ENCODE assay signal across 10 mouse cellular contexts in the genomic region with DNA sequence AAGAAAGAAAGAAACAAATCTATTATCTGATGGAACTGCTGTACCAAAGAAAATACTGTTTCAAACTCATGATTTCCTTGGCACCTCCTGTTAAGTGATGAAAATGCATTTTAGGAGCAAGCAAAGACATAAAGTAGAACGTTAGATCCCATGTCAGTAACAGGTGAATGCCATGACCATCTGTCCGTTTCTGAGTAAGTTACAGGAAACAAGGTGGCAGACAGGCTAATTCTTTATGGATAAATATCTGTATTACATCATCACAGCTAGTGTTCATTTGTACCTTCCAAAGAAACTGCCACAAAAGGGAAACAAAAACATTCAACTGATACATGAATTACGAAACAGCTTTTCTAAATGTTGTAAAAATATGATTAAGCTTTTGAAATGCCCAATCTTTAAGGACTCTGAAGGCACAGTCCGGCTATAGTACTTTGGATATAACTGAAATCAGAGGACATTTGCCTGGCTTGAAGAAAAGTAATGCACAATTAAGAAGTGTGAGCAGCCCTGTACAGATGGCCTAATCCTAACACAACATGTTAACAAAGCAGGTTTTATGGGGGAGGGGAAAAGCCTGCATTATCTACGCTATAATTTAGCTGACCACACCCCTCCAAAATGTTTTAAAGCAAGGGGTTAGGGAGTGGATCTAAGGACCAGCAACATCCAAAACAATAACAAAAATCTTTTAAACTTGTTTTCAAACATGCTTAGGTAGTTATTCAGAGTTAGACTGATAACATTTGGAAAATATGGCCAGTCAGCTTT. TPM values are rescaled to one million over a fixed set of nuclear protein-coding genes. Genes with fewer than 3 reads are reported as not detected.
A peak's percentile ranks its signal among the peaks of the same experiment; 100 is the strongest.
DNase-seq lines count a peak whose midpoint lies in the region; ATAC-seq and TF ChIP-seq lines count a peak whose summit lies in the region.
"Had no signal": no experiment of that assay in that cellular context is flagged by ENCODE, and none has a peak within 500 bp of the region (broad histone marks: within the 10 kb centered on the region; RNA-seq: fewer than 3 reads in every experiment).

No protein-coding gene starts in this region.

- peaks cover 13% of the 10 kb centered on the region; the same call in 1 of the 2 replicates for H3K79me2 ChIP-seq in liver, adult 2 months (ENCODE audit: control insufficient read depth, insufficient read depth, low read length)

- ATAC-seq in embryonic facial prominence, embryonic 11.5 days (replicated peaks; ENCODE audit: insufficient number of reproducible peaks, low FRiP score, low TSS enrichment, low read depth): no peak
- no peak for ATAC-seq in hindbrain, postnatal 0 days
- ATAC-seq in neural tube, embryonic 14.5 days (ENCODE audit: low read depth): no peak

- TF ChIP-seq CTCF in liver, adult 2 months (IDR thresholded peaks at IDR 0.05; ENCODE audit: low read depth, low read length): no peak
- no peak for TF ChIP-seq CTCF in hindbrain, postnatal 0 days (IDR thresholded peaks at IDR 0.05; ENCODE audit: low read depth)
- TF ChIP-seq CTCF in thymus, adult 2 months (IDR thresholded peaks at IDR 0.05; ENCODE audit: borderline replicate concordance, control insufficient read depth, extremely low read depth, insufficient read depth, low read length, poor library complexity): no peak

- no peak overlapping the region for H3K4me2 ChIP-seq in embryonic facial prominence, embryonic 11.5 days (ENCODE audit: low read depth, low read length)
- H3K4me2 ChIP-seq in hindbrain, postnatal 0 days (ENCODE audit: low read depth, low read length): peak overlapping the region; percentile 92
- peak overlapping the region; percentile 21; the same call in 1 of the 2 replicates for H3K4me2 ChIP-seq in neural tube, embryonic 14.5 days (ENCODE audit: low read depth, low read length)

- no peaks in the 10 kb centered on the region for H3K27me3 ChIP-seq in liver, adult 2 months (ENCODE audit: control insufficient read depth, insufficient read depth, low read length)
- H3K27me3 ChIP-seq in embryonic facial prominence, embryonic 11.5 days (ENCODE audit: control insufficient read depth, insufficient read depth, low read length): no peaks in the 10 kb centered on the region
- no peaks in the 10 kb centered on the region for H3K27me3 ChIP-seq in hindbrain, postnatal 0 days (ENCODE audit: insufficient read depth, low read length)
- H3K27me3 ChIP-seq in neural tube, embryonic 14.5 days (ENCODE audit: control insufficient read depth, insufficient read depth, low read length): no peaks in the 10 kb centered on the region
- H3K27me3 ChIP-seq in thymus, adult 2 months (ENCODE audit: control insufficient read depth, insufficient read depth, low read length): no peaks in the 10 kb centered on the region

- H3K27ac ChIP-seq in liver, adult 2 months (replicated peaks; ENCODE audit: insufficient read depth, low read depth, low read length): no peak overlapping the region
- H3K27ac ChIP-seq in embryonic facial prominence, embryonic 11.5 days (replicated peaks; ENCODE audit: low read depth, low read length): no peak overlapping the region
- no peak overlapping the region for H3K27ac ChIP-seq in hindbrain, postnatal 0 days
- H3K27ac ChIP-seq in neural tube, embryonic 14.5 days (ENCODE audit: low read depth, low read length): no peak overlapping the region
- H3K27ac ChIP-seq in thymus, adult 2 months (ENCODE audit: control insufficient read depth, insufficient read depth, low read length): no peak overlapping the region

- no peaks in the 10 kb centered on the region for H3K36me3 ChIP-seq in liver, adult 2 months (ENCODE audit: control insufficient read depth, insufficient read depth, low read length)
- H3K36me3 ChIP-seq in embryonic facial prominence, embryonic 11.5 days (replicated peaks; ENCODE audit: control insufficient read depth, insufficient read depth, low read depth, low read length): no peaks in the 10 kb centered on the region
- no peaks in the 10 kb centered on the region for H3K36me3 ChIP-seq in hindbrain, postnatal 0 days (ENCODE audit: insufficient read depth, low read length)
- no peaks in the 10 kb centered on the region for H3K36me3 ChIP-seq in neural tube, embryonic 14.5 days (ENCODE audit: control insufficient read depth, insufficient read depth, low read length)
- H3K36me3 ChIP-seq in thymus, adult 2 months (ENCODE audit: control insufficient read depth, insufficient read depth, low read length): no peaks in the 10 kb centered on the region

- no peak overlapping the region for H3K9ac ChIP-seq in liver, adult 2 months (ENCODE audit: low read depth, low read length)
- no peak overlapping the region for H3K9ac ChIP-seq in embryonic facial prominence, embryonic 11.5 days (replicated peaks; ENCODE audit: low read length)
- no peak overlapping the region for H3K9ac ChIP-seq in hindbrain, postnatal 0 days (replicated peaks; ENCODE audit: low read length)
- no peak overlapping the region for H3K9ac ChIP-seq in neural tube, embryonic 14.5 days (replicated peaks; ENCODE audit: low read depth, low read length)

- H3K4me3 ChIP-seq in liver, adult 2 months (ENCODE audit: insufficient read depth, low read depth, low read length): no peak overlapping the region
- no peak overlapping the region for H3K4me3 ChIP-seq in embryonic facial prominence, embryonic 11.5 days (ENCODE audit: low read depth, low read length)
- peak overlapping the region; percentile 62; the same call in 1 of the 2 replicates for H3K4me3 ChIP-seq in hindbrain, postnatal 0 days (ENCODE audit: low read length)
- no peak overlapping the region for H3K4me3 ChIP-seq in neural tube, embryonic 14.5 days (ENCODE audit: low read depth, low read length)
- H3K4me3 ChIP-seq in thymus, adult 2 months (ENCODE audit: control insufficient read depth, insufficient read depth, low read length): no peak overlapping the region

- no peaks in the 10 kb centered on the region for H3K9me3 ChIP-seq in embryonic facial prominence, embryonic 11.5 days (replicated peaks; ENCODE audit: control insufficient read depth, low read length)
- no peaks in the 10 kb centered on the region for H3K9me3 ChIP-seq in hindbrain, postnatal 0 days (ENCODE audit: low read length)
- H3K9me3 ChIP-seq in neural tube, embryonic 14.5 days (ENCODE audit: control insufficient read depth, low read length): no peaks in the 10 kb centered on the region

- 33% methylated on average over 5 of the region's 5 CpGs for WGBS in liver, adult 2 months
- WGBS in embryonic facial prominence, embryonic 11.5 days: 62% methylated on average over 5 of the region's 5 CpGs
- 45% methylated on average over 5 of the region's 5 CpGs for WGBS in hindbrain, postnatal 0 days
- WGBS in neural tube, embryonic 14.5 days: 54% methylated on average over 5 of the region's 5 CpGs
- WGBS in thymus, adult 2 months: 85% methylated on average over 5 of the region's 5 CpGs

- H3K4me1 ChIP-seq in liver, adult 2 months (ENCODE audit: control insufficient read depth, insufficient read depth, low read length): peaks cover 8% of the 10 kb centered on the region; the same call in 1 of the 2 replicates
- H3K4me1 ChIP-seq in embryonic facial prominence, embryonic 11.5 days (ENCODE audit: control insufficient read depth, insufficient read depth, low read length): no peaks in the 10 kb centered on the region
- H3K4me1 ChIP-seq in hindbrain, postnatal 0 days (ENCODE audit: insufficient read depth, low read length): peaks cover 6% of the 10 kb centered on the region
- peaks cover 2% of the 10 kb centered on the region; the same call in 1 of the 2 replicates for H3K4me1 ChIP-seq in neural tube, embryonic 14.5 days (ENCODE audit: control insufficient read depth, insufficient read depth, low read length)
- peaks cover 4% of the 10 kb centered on the region; the same call in 1 of the 2 replicates for H3K4me1 ChIP-seq in thymus, adult 2 months (replicated peaks; ENCODE audit: control insufficient read depth, insufficient read depth, low read length)

- DNase-seq in liver, adult 2 months (ENCODE audit: extremely low read depth, low read depth, low spot score): peak; percentile 55
- no peak for DNase-seq in liver
- peak; percentile 21 for DNase-seq in embryonic facial prominence, embryonic 11.5 days (ENCODE audit: low spot score)
- DNase-seq in hindbrain, postnatal 0 days (ENCODE audit: low spot score): peak; percentile 59
- DNase-seq in adrenal gland, adult 8-10 months: no peak
- no peak for DNase-seq in thymus, adult 2 months
- no peak for DNase-seq in adrenal gland, postnatal 4 days (ENCODE audit: low spot score in 2 of 2)
- DNase-seq: kidney, postnatal 25 days; lung, postnatal 10 days had no signal

- TF ChIP-seq POLR2A in liver, adult 2 months (IDR thresholded peaks at IDR 0.05; ENCODE audit: extremely low read depth, insufficient read depth, low read length): no peak
- no peak for TF ChIP-seq POLR2A in thymus, adult 2 months (IDR thresholded peaks at IDR 0.05; ENCODE audit: control insufficient read depth, extremely low read depth, insufficient read depth, low read length, poor library complexity)

RNA-seq across cellular contexts. Expression of a gene that starts 2.2 kb away (rescaled TPM):
- total RNA-seq in liver, adult 2 months (2014; rRNA removed): 6.0 and 7.3 TPM in 2 replicates
- polyA plus RNA-seq in liver, adult 2 months (2012; rRNA removed): 2.0 and 2.2 TPM in 2 replicates
- polyA plus RNA-seq in embryonic facial prominence, embryonic 11.5 days (2014; fragmentation: Nextera tagmentation; extraction: Ambion mirVana): 17.1 and 18.8 TPM in 2 replicates
- 12.2 and 14.1 TPM in 2 replicates for total RNA-seq in hindbrain, postnatal 0 days (2014; rRNA removed)
- polyA plus RNA-seq in hindbrain, postnatal 0 days (2015; fragmentation: Nextera tagmentation; extraction: Ambion mirVana): 4.1 and 4.3 TPM in 2 replicates
- 10.4 and 12.4 TPM in 2 replicates for polyA plus RNA-seq in neural tube, embryonic 14.5 days (2014; fragmentation: Nextera tagmentation; extraction: Ambion mirVana)
- total RNA-seq in adrenal gland, adult 8-10 months (2022): 10 to 100 TPM; 19.0 to 26.5 (median 25.6) TPM
- polyA plus RNA-seq in thymus, adult 2 months (2012; rRNA removed): 7.2 and 8.2 TPM in 2 replicates
- 10 to 100 TPM; 25.5 to 28.1 TPM for total RNA-seq in adrenal gland, postnatal 4 days (2021)

RNA-seq across cellular contexts. Expression of a gene that starts 35.3 kb away (rescaled TPM):
- 0.37 and 0.60 TPM in 2 replicates for total RNA-seq in liver, adult 2 months (2014; rRNA removed)
- polyA plus RNA-seq in liver, adult 2 months (2012; rRNA removed): 0.05 TPM in 1 of 2 replicates, not detected in the other
- polyA plus RNA-seq in embryonic facial prominence, embryonic 11.5 days (2014; fragmentation: Nextera tagmentation; extraction: Ambion mirVana): 1.5 TPM in 2 replicates
- total RNA-seq in hindbrain, postnatal 0 days (2014; rRNA removed): 2.2 and 3.8 TPM in 2 replicates
- polyA plus RNA-seq in hindbrain, postnatal 0 days (2015; fragmentation: Nextera tagmentation; extraction: Ambion mirVana): 1.4 and 1.6 TPM in 2 replicates
- 0.35 and 0.60 TPM in 2 replicates for polyA plus RNA-seq in neural tube, embryonic 14.5 days (2014; fragmentation: Nextera tagmentation; extraction: Ambion mirVana)
- 10 to 100 TPM in 2 of 4 experiments, 1 to 10 TPM in 2; 3.2 to 20.5 (median 10.9) TPM for total RNA-seq in adrenal gland, adult 8-10 months (2022)
- 2.4 TPM in 2 replicates for polyA plus RNA-seq in thymus, adult 2 months (2012; rRNA removed)
- 1 to 10 TPM; 4.2 to 5.5 TPM for total RNA-seq in adrenal gland, postnatal 4 days (2021)

RNA-seq across cellular contexts. Expression of a gene that starts 53.2 kb away (rescaled TPM):
- total RNA-seq in liver, adult 2 months (2014; rRNA removed): 3.1 and 4.9 TPM in 2 replicates
- polyA plus RNA-seq in liver, adult 2 months (2012; rRNA removed): 0.56 TPM in 1 of 2 replicates, not detected in the other
- 6.7 and 7.4 TPM in 2 replicates for polyA plus RNA-seq in embryonic facial prominence, embryonic 11.5 days (2014; fragmentation: Nextera tagmentation; extraction: Ambion mirVana)
- total RNA-seq in hindbrain, postnatal 0 days (2014; rRNA removed): 15.2 TPM in 1 of 2 replicates, not detected in the other
- polyA plus RNA-seq in hindbrain, postnatal 0 days (2015; fragmentation: Nextera tagmentation; extraction: Ambion mirVana): 3.7 and 5.2 TPM in 2 replicates
- 7.5 and 9.7 TPM in 2 replicates for polyA plus RNA-seq in neural tube, embryonic 14.5 days (2014; fragmentation: Nextera tagmentation; extraction: Ambion mirVana)
- 10 to 100 TPM in 1 of 4 experiments, 1 to 10 TPM in 3; 4.4 to 10.4 (median 4.7) TPM for total RNA-seq in adrenal gland, adult 8-10 months (2022)
- polyA plus RNA-seq in thymus, adult 2 months (2012; rRNA removed): 0.77 TPM in 1 of 2 replicates, not detected in the other
- total RNA-seq in adrenal gland, postnatal 4 days (2021): 1 to 10 TPM; 3.9 to 5.2 TPM

Comparison
In these comparisons a context has a peak if more than half of its experiments do, and no peak if none do; other contexts are left out.
1. DNase-seq: peak in liver, adult 2 months (single experiment), embryonic facial prominence, embryonic 11.5 days (single experiment) and hindbrain, postnatal 0 days (single experiment); none in liver (single experiment), adrenal gland, adult 8-10 months (single experiment), thymus, adult 2 months (single experiment) and adrenal gland, postnatal 4 days (0 of 2).